ENCODE assay signal across 19 mouse cellular contexts in the genomic region with DNA sequence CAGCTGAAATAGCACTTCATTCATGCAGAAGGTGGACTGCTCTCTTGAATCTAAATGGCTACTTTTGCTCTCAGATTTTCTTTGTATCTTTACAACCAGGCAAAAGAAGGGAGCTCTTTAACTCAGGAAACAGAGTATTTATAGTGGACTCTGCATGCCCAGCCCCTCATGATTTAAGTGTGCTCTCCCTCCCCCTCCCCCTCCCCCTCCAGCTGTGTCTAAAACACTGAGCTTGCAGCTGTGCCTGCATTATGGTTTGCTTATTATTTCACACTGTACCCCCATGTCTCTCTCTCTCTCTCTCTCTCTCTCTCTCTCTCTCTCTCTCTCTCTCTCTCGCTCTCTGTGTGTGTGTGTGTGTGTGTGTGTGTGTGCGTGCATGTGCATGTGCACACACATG.
DNase-seq lines count a peak whose midpoint lies in the region; ATAC-seq and TF ChIP-seq lines count a peak whose summit lies in the region.
"Had no signal": no experiment of that assay in that cellular context is flagged by ENCODE, and none has a peak within 500 bp of the region (broad histone marks: within the 10 kb centered on the region; RNA-seq: fewer than 3 reads in every experiment).

No protein-coding gene starts in this region.

- H3K27me3 ChIP-seq in forebrain, embryonic 14.5 days (replicated peaks; ENCODE audit: control insufficient read depth, insufficient read depth, low read length) = no peaks in the 10 kb centered on the region
- H3K27me3 ChIP-seq in forebrain, embryonic 10.5 days (ENCODE audit: poor library complexity, severe bottlenecking) = no peaks in the 10 kb centered on the region
- H3K27me3 ChIP-seq in lung, embryonic 14.5 days (ENCODE audit: insufficient read depth, low read length) = no peaks in the 10 kb centered on the region
- H3K27me3 ChIP-seq in embryonic facial prominence, embryonic 13.5 days = no peaks in the 10 kb centered on the region
- H3K27me3 ChIP-seq in neural tube, embryonic 13.5 days = no peaks in the 10 kb centered on the region
- H3K27me3 ChIP-seq: heart, embryonic 15.5 days had no signal

- DNase-seq in forebrain, embryonic 14.5 days (ENCODE audit: low spot score) = peak; percentile 19
- no peak for DNase-seq in forebrain, embryonic 10.5 days (ENCODE audit: extremely low spot score, low spot score)
- DNase-seq in lung, embryonic 14.5 days = peak; percentile 34
- no peak for DNase-seq in lung, adult 18-20 months
- no peak for DNase-seq in thymus, postnatal 10 days (ENCODE audit: low spot score in 2 of 2)
- DNase-seq: adrenal gland, postnatal 36 days; cerebellum, postnatal 10 days; embryo, embryonic 11 days; heart, adult 18-20 months; kidney, adult 8-10 months; lung, postnatal 14 days; midbrain, embryonic 14.5 days; retina, postnatal 1 day; thymus, postnatal 25 days had no signal

- WGBS in forebrain, embryonic 14.5 days = 73% methylated on average over 2 of the region's 2 CpGs
- WGBS in forebrain, embryonic 10.5 days = 75% methylated on average over 2 of the region's 2 CpGs
- WGBS in lung, embryonic 14.5 days = 75% methylated on average over 2 of the region's 2 CpGs
- 88% methylated on average over 2 of the region's 2 CpGs for WGBS in embryonic facial prominence, embryonic 13.5 days
- 77% methylated on average over 2 of the region's 2 CpGs for WGBS in neural tube, embryonic 13.5 days

- H3K36me3 ChIP-seq in forebrain, embryonic 14.5 days (ENCODE audit: control insufficient read depth, insufficient read depth, low read length) = no peaks in the 10 kb centered on the region
- H3K36me3 ChIP-seq in forebrain, embryonic 10.5 days (replicated peaks) = no peaks in the 10 kb centered on the region
- H3K36me3 ChIP-seq in lung, embryonic 14.5 days (ENCODE audit: insufficient read depth) = no peaks in the 10 kb centered on the region
- no peaks in the 10 kb centered on the region for H3K36me3 ChIP-seq in embryonic facial prominence, embryonic 13.5 days
- no peaks in the 10 kb centered on the region for H3K36me3 ChIP-seq in neural tube, embryonic 13.5 days
- H3K36me3 ChIP-seq: heart, embryonic 15.5 days; hindbrain, embryonic 10.5 days had no signal

- H3K4me2 ChIP-seq in forebrain, embryonic 14.5 days (ENCODE audit: low read length) = no peak overlapping the region
- H3K4me2 ChIP-seq in lung, embryonic 14.5 days = no peak overlapping the region
- no peak overlapping the region for H3K4me2 ChIP-seq in embryonic facial prominence, embryonic 13.5 days
- no peak overlapping the region for H3K4me2 ChIP-seq in neural tube, embryonic 13.5 days
- H3K4me2 ChIP-seq: heart, embryonic 15.5 days had no signal

- no peak overlapping the region for H3K27ac ChIP-seq in forebrain, embryonic 14.5 days (ENCODE audit: low read depth, low read length)
- no peak overlapping the region for H3K27ac ChIP-seq in forebrain, embryonic 10.5 days
- no peak overlapping the region for H3K27ac ChIP-seq in lung, embryonic 14.5 days (ENCODE audit: low read depth)
- peak overlapping the region; percentile 34; the same call in 1 of the 2 replicates for H3K27ac ChIP-seq in embryonic facial prominence, embryonic 13.5 days
- peak overlapping the region; percentile 50 for H3K27ac ChIP-seq in neural tube, embryonic 13.5 days (replicated peaks)
- H3K27ac ChIP-seq: heart, embryonic 15.5 days; hindbrain, embryonic 10.5 days had no signal

- 0 out of 2 replicates have a peak, but pooled peaks cover 4% of the 10 kb centered on the region for H3K4me1 ChIP-seq in forebrain, embryonic 14.5 days (ENCODE audit: control insufficient read depth, insufficient read depth, low read length)
- H3K4me1 ChIP-seq in forebrain, embryonic 10.5 days = peaks cover 14% of the 10 kb centered on the region
- no peaks in the 10 kb centered on the region for H3K4me1 ChIP-seq in lung, embryonic 14.5 days (ENCODE audit: insufficient read depth)
- H3K4me1 ChIP-seq in embryonic facial prominence, embryonic 13.5 days = peaks cover 14% of the 10 kb centered on the region
- peaks cover 31% of the 10 kb centered on the region for H3K4me1 ChIP-seq in neural tube, embryonic 13.5 days (replicated peaks)
- H3K4me1 ChIP-seq: heart, embryonic 15.5 days; hindbrain, embryonic 10.5 days had no signal

- H3K4me3 ChIP-seq in forebrain, embryonic 14.5 days (ENCODE audit: low read depth, low read length) = no peak overlapping the region
- H3K4me3 ChIP-seq in forebrain, embryonic 10.5 days = no peak overlapping the region
- no peak overlapping the region for H3K4me3 ChIP-seq in lung, embryonic 14.5 days (ENCODE audit: low read depth, low read length)
- H3K4me3 ChIP-seq in embryonic facial prominence, embryonic 13.5 days = no peak overlapping the region
- no peak overlapping the region for H3K4me3 ChIP-seq in neural tube, embryonic 13.5 days
- H3K4me3 ChIP-seq: heart, embryonic 15.5 days; hindbrain, embryonic 10.5 days had no signal

- TF ChIP-seq CTCF in lung, embryonic 14.5 days (IDR thresholded peaks at IDR 0.05; ENCODE audit: low read depth) = no peak

- no peaks in the 10 kb centered on the region for H3K9me3 ChIP-seq in forebrain, embryonic 14.5 days (replicated peaks; ENCODE audit: control insufficient read depth, low read length)
- H3K9me3 ChIP-seq in forebrain, embryonic 10.5 days = no peaks in the 10 kb centered on the region
- no peaks in the 10 kb centered on the region for H3K9me3 ChIP-seq in lung, embryonic 14.5 days (ENCODE audit: low read depth, low read length)
- no peaks in the 10 kb centered on the region for H3K9me3 ChIP-seq in embryonic facial prominence, embryonic 13.5 days
- H3K9me3 ChIP-seq in neural tube, embryonic 13.5 days = no peaks in the 10 kb centered on the region
- H3K9me3 ChIP-seq: heart, embryonic 15.5 days; hindbrain, embryonic 10.5 days had no signal

- peak; percentile 45; the same call in 1 of the 2 replicates for ATAC-seq in forebrain, embryonic 14.5 days
- ATAC-seq in lung, embryonic 14.5 days (ENCODE audit: insufficient read depth) = peak; percentile 74; the same call in 1 of the 2 replicates
- ATAC-seq in embryonic facial prominence, embryonic 13.5 days (ENCODE audit: insufficient number of reproducible peaks, insufficient read depth, low FRiP score, low TSS enrichment, low read depth) = peak; percentile 50; the same call in 1 of the 2 replicates
- ATAC-seq in neural tube, embryonic 13.5 days (ENCODE audit: low read depth) = no peak
- ATAC-seq in megakaryocyte progenitor cell, adult 5-6 weeks (replicated peaks; ENCODE audit: poor library complexity) = no peak

- H3K9ac ChIP-seq in forebrain, embryonic 14.5 days (ENCODE audit: low read length) = no peak overlapping the region
- no peak overlapping the region for H3K9ac ChIP-seq in lung, embryonic 14.5 days
- no peak overlapping the region for H3K9ac ChIP-seq in embryonic facial prominence, embryonic 13.5 days
- H3K9ac ChIP-seq in neural tube, embryonic 13.5 days = peak overlapping the region; percentile 14; the same call in 1 of the 2 replicates
- H3K9ac ChIP-seq: heart, embryonic 15.5 days had no signal

Comparison
In these comparisons a context has a peak if more than half of its experiments do, and no peak if none do; other contexts are left out.
1. DNase-seq: peak in forebrain, embryonic 14.5 days (single experiment) and lung, embryonic 14.5 days (single experiment); none in forebrain, embryonic 10.5 days (single experiment), lung, adult 18-20 months (0 of 2) and thymus, postnatal 10 days (0 of 2).
2. ATAC-seq: peak in forebrain, embryonic 14.5 days (single experiment), lung, embryonic 14.5 days (single experiment) and embryonic facial prominence, embryonic 13.5 days (single experiment); none in neural tube, embryonic 13.5 days (single experiment) and megakaryocyte progenitor cell, adult 5-6 weeks (single experiment).
3. H3K27ac ChIP-seq: peak in embryonic facial prominence, embryonic 13.5 days (single experiment) and neural tube, embryonic 13.5 days (single experiment); none in forebrain, embryonic 14.5 days (single experiment), forebrain, embryonic 10.5 days (single experiment) and lung, embryonic 14.5 days (single experiment).